Mouse (Mus musculus) spleen, adult 2 months (tissue): ENCODE results near the gene A930009A15Rik.

ENCODE experiments used
- CTCF ChIP-seq: fragments of 200-500 bp; IDR thresholded peaks from 2 replicates; pipeline ENCODE4 v1.5.1; 2011; ENCODE audit warnings: mild to moderate bottlenecking, inconsistent platforms; ENCODE audit not compliant: insufficient read depth, insufficient read length, insufficient replicate concordance; ENCODE audit errors: extremely low read depth
- POLR2A ChIP-seq: fragments of 200-500 bp; IDR thresholded peaks from 2 replicates; pipeline ENCODE4 v1.6.1; 2011; ENCODE audit warnings: low read depth, low read length, inconsistent platforms

DNA sequence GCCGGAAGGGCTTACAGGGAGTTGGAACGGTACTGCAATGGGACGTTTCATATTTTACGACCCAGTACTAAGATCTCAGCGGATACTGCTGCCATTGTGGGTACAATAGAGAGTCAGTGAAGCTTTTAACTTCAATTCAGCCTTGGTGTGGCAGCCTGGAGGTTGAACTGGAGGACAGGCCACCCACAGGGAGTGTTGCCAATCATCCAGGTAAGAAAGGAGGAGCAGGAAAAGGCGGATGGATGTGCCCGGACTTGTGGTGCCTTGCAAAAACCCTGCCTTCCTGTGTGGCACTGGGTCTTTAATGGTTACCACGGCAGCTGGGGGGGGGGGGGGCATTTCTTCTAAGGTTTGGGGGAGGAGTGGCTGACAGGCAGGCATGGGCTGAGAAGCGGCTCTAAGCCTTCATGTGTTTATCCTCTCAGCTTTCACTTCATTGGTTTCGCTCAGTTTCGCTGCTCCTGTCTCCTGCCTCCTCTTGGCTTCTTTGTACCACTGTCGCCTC lies 13.0 kb upstream of the A930009A15Rik start:
- no peak for TF ChIP-seq POLR2A
- TF ChIP-seq CTCF: no peak
